Mouse (Mus musculus) frontal cortex, postnatal 14 days (tissue): ENCODE results near the gene Cutal.

Experiments used
- DNase-seq, 2 experiments: peaks; one replicate each; pipeline ENCODE4 v3.0.0; 2022; ENCODE audit warnings: low spot score in 2 of 2

Cutal gene

GRCm38 (mm10) chr2:34915103-34915502 lies 40.9 kb downstream of the Cutal start:
- no peak for DNase-seq

GRCm38 (mm10) chr2:34920144-34920543 lies 45.9 kb downstream of the Cutal start:
- no peak for DNase-seq

GRCm38 (mm10) chr2:34922729-34923128 lies 48.5 kb downstream of the Cutal start:
- no peak for DNase-seq

- DNase-seq: no peak
Observed at GRCm38 (mm10) chr2:34927320-34927719, 53.1 kb downstream of the Cutal start.

- DNase-seq: no peak
Observed at GRCm38 (mm10) chr2:34937460-34937859, 63.3 kb downstream of the Cutal start.

GRCm38 (mm10) chr2:34938269-34939208 lies 64.3 kb downstream of the Cutal start:
- DNase-seq: no peak

GRCm38 (mm10) chr2:34940246-34940645 lies 66.0 kb downstream of the Cutal start:
- no peak for DNase-seq

- no peak for DNase-seq
Observed at GRCm38 (mm10) chr2:34941061-34941675, 67.0 kb downstream of the Cutal start.
